Mouse (Mus musculus): ENCODE results near the gene Zfp423.

Gene Zfp423

DNA sequence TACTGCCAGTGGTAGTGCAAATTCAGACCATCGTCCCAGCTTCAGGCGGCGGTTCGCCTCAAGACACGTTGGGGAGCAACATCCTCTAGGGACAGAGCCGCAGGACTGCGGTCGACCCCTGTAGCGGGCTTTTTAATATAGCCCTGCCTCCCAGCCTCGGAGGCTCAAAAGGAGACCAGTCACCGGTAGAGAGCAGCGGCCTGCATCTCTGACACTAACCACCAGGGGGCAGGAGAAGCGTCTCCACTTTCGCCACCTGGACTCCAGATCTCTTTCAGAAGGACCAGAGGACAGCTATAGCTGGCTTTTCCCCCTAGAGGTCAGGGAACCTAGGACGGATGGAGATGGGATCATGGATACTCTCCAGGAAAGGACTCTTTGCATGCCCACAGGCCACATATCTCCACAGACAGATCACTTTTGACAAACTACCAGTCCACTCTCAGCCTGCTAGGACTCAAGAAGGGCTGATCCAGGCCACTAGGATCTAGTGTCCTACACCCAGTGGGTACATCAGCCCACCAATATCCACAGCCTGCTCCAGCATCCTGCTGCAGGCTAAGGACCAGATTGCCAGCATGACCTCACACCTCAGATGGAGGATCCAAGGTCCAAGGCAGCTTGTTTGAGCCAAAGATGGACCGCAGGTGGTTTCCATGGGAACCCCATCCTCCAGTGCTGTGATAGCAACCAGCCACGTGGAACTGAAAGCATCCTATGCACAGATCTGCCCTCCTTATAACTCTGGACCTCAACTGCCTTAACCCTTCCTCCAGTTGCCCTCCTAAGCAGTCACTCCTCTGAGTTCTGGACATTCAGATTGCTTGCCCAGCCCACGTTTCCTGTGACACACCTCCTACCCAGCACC, 295.8 kb downstream of the Zfp423 start:
- DNase-seq (ENCODE audit: low spot score in 2 of 2) = peak; percentile 55 to 81

DNA sequence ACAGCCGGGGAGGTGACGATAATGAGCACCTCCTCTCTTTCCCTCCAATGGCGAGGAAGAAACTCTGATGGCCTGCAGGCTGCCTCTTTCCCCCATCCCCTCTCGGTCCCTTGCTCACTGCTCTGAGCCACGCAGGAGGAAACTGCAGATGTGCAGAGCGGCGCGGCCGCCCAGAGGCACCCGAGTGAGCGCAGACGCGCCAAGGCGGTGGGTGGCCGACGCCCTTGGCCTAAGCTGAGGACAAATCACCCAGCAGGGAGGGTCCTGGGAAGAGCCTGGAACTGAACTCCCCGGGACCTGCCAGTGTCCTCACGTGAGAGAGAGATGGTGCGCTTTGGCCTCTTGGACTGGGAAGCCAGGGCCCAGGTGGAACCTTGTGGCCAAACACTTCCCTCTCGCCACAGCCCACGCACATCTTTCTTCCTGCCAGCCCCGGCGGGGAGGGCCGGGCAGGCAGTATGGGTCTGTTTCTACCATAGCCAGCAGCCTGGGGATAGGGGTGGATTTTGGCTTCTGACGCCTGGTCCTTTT, 296.5 kb downstream of the Zfp423 start:
- DNase-seq (ENCODE audit: low spot score in 2 of 2) = no peak

GRCm38 (mm10) chr8:87662307-87662771, 297.1 kb downstream of the Zfp423 start:
- DNase-seq (ENCODE audit: low spot score in 2 of 2) = no peak

- no peak for DNase-seq (ENCODE audit: low spot score in 2 of 2)
These were observed 298.2 kb downstream of the Zfp423 start for GRCm38 (mm10) chr8:87660916-87661910.

GRCm38 (mm10) chr8:87660029-87660915, 299.1 kb downstream of the Zfp423 start:
- DNase-seq (ENCODE audit: low spot score in 2 of 2) = no peak

DNA sequence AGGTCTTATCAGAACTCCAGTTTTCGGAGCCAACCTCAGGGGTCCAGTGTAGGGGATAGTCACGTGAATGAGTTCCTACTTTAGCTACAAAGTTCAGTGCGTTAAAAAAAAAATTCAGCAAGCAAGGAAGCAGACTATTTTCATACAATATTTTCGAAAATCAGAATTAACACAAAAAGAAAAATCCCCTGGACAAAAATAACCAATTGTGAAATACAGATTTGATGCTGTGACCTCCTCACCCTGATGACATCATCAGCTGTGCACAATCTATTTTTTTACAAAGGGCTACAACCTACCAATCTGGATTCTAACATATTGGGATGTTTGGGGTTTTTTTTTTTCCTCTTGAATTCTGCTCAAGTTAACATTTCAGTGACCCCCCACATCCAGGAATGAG, 301.9 kb downstream of the Zfp423 start:
- DNase-seq (ENCODE audit: low spot score in 2 of 2) = no peak

- peak in 1 of 2 experiments; percentile 48 for DNase-seq (ENCODE audit: low spot score in 2 of 2)
These were observed 302.7 kb downstream of the Zfp423 start for GRCm38 (mm10) chr8:87656484-87657230.

DNA sequence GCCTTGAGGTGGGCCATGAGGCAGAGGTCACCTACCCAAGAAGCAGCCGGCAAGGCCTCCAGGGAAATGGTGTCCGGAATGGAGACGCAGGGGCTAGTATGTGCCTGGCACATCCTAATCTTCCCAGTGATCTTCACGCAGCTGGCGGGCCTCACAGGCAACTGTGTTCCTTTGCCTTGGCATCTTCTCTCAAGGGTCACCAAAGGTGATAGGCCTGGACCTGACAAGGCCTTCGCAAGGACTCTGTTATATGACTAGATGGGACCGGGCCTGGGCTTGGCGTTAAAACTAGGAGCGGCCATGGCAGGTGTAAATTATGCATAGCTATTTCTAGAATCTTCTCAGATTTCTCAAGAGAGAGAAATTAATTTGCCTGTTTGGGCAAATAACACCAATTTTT, 303.4 kb downstream of the Zfp423 start:
- DNase-seq (ENCODE audit: low spot score in 2 of 2) = no peak

DNA sequence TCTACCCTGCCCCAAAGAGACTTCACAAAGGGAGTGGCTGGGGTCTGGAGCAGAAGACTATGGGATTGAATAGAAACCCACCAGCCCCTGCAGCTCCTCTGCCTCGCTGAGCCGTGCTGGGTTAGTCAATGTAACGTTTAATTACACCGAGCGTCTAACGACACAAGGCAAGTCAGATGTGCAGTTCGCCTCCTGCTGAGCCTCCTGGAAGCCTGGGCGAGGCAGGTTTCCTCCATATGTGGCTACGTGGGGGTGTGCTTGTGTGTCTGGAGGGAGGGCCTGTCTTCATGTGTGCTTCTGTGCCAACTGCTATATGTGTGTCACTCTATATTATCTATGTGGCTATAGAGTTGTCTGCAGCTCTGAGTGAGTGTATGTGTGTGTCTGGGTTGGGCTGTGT, 311.6 kb downstream of the Zfp423 start:
- DNase-seq (ENCODE audit: low spot score in 2 of 2) = no peak

DNA sequence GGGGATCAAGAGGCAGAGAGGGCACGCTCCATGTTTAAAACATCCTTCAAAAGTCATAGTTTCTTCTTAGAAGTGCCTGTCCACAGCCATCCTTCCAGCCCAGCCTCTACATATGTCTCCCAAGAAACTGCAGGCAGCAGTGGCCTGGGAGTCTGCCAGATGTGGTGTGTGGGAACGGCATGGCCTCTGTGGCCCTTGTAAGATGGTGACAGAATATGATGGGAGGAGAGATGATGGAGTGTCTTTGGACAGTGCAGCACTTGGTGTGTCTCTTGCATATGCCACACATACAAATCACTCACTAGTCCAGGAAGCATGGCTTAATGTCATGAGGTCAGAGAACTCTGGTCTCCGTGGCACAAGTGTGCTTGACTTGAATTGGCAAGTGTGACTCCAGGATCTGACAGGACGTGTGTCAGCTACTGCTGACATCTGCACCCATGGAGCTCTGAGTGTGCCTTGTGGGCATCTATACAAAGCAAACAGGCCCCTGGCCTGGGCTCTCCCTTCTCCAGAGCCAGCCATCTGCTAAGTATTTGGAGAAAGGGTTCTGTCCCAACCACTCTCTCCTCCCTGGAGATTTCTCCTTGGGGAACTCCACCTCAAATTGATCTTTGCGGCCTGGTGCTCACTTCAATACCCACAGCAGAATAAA, 313.4 kb downstream of the Zfp423 start:
- no peak for DNase-seq (ENCODE audit: low spot score in 2 of 2)

- no peak for DNase-seq (ENCODE audit: low spot score in 2 of 2)
These were observed 314.0 kb downstream of the Zfp423 start for GRCm38 (mm10) chr8:87645371-87645770.

DNA sequence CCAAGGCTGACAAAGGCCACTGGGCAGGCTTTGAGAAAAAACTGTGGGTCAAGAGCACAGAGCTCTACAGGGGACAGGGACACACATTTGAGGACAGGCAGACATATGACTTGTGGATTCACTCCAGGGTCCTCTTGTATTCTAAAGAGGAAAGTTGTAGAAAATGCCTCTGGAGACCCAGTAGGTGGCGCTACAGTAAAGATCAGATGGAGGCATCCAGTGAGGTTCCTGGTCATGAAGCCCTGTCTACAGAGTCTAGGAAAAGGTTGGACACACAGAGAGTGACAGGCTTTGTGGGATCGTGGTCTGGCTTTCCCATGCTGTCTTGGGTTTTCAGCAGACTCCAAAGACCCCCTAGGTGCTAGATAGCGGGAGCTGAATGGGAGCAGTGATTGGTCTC, 318.5 kb downstream of the Zfp423 start:
- no peak for DNase-seq (ENCODE audit: low spot score in 2 of 2)

DNA sequence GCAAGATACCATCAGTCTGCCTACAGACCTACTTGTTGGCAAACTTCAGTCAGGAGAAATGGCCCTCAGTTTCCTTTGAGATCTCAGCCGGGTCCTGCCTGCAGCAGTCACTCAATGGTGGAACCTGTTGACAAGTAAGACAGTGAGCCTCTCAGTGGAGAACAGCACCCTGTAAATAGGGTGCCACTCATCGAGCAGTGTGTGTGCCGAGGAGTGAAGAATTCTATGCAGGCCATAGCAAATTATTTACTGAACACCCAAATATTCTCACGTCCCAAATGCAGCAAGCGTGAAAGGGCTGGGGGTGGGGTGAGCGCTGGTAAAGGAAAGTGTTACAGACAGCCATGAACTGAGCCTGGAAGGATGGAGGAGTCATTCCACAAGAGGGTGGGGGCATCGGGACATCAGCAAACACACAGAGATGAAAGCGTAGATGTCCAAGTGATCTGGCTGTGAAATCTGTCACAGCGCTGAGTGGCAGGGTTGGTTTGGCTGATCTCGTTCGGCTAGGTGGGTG, 323.1 kb downstream of the Zfp423 start:
- no peak for DNase-seq (ENCODE audit: low spot score in 2 of 2)

DNA sequence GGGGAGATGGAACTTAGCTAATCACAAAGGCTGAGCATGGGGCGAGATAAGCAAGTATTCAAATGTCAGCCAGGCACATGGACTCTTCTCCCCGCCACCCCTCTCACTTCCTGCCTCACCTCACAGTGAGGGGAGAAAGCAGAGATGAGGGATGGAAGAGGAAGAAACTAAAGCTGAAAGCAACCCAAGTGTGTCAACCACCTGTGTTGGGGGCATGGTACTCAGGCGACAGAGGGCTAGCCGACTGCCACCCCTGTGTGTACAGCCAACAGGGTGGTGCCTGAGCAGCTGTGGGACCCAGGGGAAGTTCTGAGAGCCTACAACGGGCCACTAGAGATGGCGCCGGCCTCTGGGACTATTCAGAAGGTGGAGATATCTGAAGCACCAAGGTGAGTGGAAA, 327.6 kb downstream of the Zfp423 start:
- no peak for DNase-seq (ENCODE audit: low spot score in 2 of 2)

GRCm38 (mm10) chr8:87629656-87630055, 329.7 kb downstream of the Zfp423 start:
- DNase-seq (ENCODE audit: low spot score in 2 of 2) = no peak

- no peak for DNase-seq (ENCODE audit: low spot score in 2 of 2)
These were observed 338.2 kb downstream of the Zfp423 start for GRCm38 (mm10) chr8:87621181-87621580.

GRCm38 (mm10) chr8:87620225-87620624, 339.2 kb downstream of the Zfp423 start:
- no peak for DNase-seq (ENCODE audit: low spot score in 2 of 2)

DNA sequence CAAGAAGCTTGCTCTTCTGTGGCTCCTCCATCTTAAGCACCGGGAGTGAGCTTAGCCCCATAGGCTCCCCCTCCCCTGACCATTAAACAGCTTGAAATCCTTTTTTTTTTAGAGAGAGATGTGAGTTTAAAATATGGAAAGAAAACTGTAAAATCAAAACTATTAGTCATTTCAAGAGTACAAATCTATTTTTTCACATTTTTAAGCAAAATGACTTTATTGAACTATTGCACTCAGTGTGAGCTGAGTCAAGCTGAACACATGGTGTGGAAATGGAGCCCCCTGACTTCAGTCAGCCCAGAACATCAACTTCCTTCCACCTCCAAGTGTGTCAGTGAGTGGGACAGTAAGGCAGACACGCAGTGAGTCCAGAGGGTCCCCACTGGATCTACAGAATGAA, 339.9 kb downstream of the Zfp423 start:
- no peak for DNase-seq (ENCODE audit: low spot score in 2 of 2)

DNA sequence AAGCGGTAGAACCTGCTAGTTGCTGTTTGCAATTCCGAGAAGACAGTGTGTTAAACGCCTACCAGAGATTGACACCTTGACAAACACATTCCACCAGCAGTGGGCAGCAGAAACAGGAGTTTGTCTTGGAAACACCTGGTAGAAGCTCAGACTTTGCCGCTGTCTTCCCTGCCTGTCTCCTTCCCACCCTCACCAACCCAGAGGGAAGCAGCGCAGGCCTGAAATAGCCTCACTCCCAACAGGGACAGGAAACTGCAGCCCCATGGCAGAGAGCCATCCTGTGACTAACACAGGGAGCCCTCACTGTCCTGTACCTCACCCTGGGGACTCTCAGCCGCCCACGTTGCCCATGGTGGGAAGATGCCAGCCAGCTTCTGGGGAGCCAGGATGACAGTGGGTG, 340.3 kb downstream of the Zfp423 start:
- DNase-seq (ENCODE audit: low spot score in 2 of 2) = no peak

DNA sequence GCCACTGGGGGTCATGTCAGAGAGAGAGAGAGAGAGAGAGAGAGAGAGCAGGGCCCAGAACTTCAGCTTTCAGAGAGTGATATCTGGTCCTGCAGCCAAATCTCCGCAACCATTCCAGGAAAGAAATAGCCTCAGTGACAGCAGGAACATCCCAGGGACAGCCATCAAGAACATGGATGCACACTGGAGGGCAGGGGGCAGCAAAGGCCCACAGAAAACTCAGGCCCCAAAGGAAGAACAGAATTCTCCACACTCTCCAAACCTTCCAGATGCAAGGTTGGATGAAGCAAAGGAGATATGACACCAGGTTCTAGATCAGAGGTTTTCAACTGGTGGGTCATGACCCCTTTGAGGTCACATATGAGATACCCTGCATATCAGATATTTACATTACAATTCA, 345.7 kb downstream of the Zfp423 start:
- DNase-seq (ENCODE audit: low spot score in 2 of 2) = no peak

Data from frontal cortex, postnatal 14 days (tissue).